Mouse (Mus musculus) liver, embryonic 16.5 days (tissue): Measurements from ENCODE around the gene Efcab8. TPM values are rescaled to one million over a fixed set of nuclear protein-coding genes. Genes with fewer than 3 reads are reported as not detected.
"Not testable (repeated sequence)": the region's sequence is repeated elsewhere in the genome, so short reads cannot be mapped to it uniquely, and the experiment has no call there.

Experiments
- ATAC-seq: fragments of 200-750 bp; cut with Nextera tagmentation; 2 replicates; pipeline ENCODE4 v1.8.0; 2017; ENCODE audit warnings: low read depth, mild to moderate bottlenecking, moderate number of reproducible peaks, moderate library complexity
- H3K27ac ChIP-seq: fragments of 300-500 bp; sonication (generic); 2 replicates; pipeline ENCODE4 v1.5.1; 2014; ENCODE audit warnings: mild to moderate bottlenecking, low read length
- H3K27me3 ChIP-seq: fragments of 300-500 bp; sonication (generic); 2 replicates; pipeline ENCODE4 v1.6.1; 2014; ENCODE audit warnings: low read depth, low read length, mixed read lengths; ENCODE audit not compliant: control insufficient read depth, insufficient read depth
- H3K36me3 ChIP-seq: fragments of 300-500 bp; sonication (generic); 2 replicates; pipeline ENCODE4 v1.6.1; 2014; ENCODE audit warnings: mild to moderate bottlenecking; ENCODE audit not compliant: control insufficient read depth, insufficient read depth
- H3K4me1 ChIP-seq: fragments of 300-500 bp; sonication (generic); 2 replicates; pipeline ENCODE4 v1.6.1; 2014; ENCODE audit warnings: low read depth, low read length, mixed read lengths; ENCODE audit not compliant: control insufficient read depth
- H3K4me2 ChIP-seq: fragments of 300-500 bp; sonication (generic); 2 replicates; pipeline ENCODE4 v1.6.1; 2014; ENCODE audit warnings: low read depth, low read length, mixed read lengths
- H3K4me3 ChIP-seq: fragments of 300-500 bp; sonication (generic); 2 replicates; pipeline ENCODE4 v1.5.1; 2014; ENCODE audit warnings: low read depth, mild to moderate bottlenecking, low read length
- H3K9ac ChIP-seq: fragments of 300-500 bp; sonication (generic); 2 replicates; pipeline ENCODE4 v1.6.1; 2014; ENCODE audit warnings: low read depth, low read length
- H3K9me3 ChIP-seq: fragments of 300-500 bp; sonication (generic); replicated peaks from 2 replicates; pipeline ENCODE4 v1.6.1; 2016; ENCODE audit warnings: low read length; ENCODE audit not compliant: control insufficient read depth
- WGBS: fragments of 180-500 bp; shearing (Covaris S2); extraction: QIAGEN DNeasy Blood & Tissue Kit; methylation state at CpG from one replicate; pipeline ENCODE4 v1.1.7; 2014; ENCODE audit not compliant: insufficient replicate concordance; 5-methylcytosine and 5-hydroxymethylcytosine counted together
- polyA plus RNA-seq: library from polyadenylated mRNA; unstranded; fragments of >200 nt; fragmentation: Nextera tagmentation; extraction: Ambion mirVana; gene quantifications from 2 replicates; pipeline ENCODE4 v1.2.1, GENCODE M21; 2015

The Efcab8 gene
- polyA plus RNA-seq, 1 experiment from 2014 or later, result not detected

DNA sequence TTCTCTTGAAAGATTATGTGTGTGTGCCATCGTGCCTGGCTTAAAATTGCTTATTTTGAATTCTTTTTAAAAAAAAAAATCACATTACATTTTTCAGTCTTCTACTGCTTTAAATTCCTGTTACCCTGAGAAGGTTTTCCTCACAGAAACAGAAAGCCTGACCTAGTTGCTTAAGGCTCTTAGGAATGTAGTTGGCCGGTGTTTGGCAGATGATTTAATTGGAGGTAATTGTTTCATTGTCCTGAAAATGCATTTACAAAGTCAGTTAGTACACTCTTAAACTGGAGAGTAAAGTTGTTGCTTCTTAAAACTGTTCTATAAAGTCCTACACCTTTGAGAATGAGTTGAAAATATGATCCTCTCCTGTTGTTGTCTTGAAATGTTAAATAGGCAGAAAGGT is 10.8 kb upstream of the Efcab8 start:
- ATAC-seq, result no peak
- peaks cover 27% of the 10 kb centered on the region for H3K36me3 ChIP-seq
- H3K9ac ChIP-seq, result no peak overlapping the region

DNA sequence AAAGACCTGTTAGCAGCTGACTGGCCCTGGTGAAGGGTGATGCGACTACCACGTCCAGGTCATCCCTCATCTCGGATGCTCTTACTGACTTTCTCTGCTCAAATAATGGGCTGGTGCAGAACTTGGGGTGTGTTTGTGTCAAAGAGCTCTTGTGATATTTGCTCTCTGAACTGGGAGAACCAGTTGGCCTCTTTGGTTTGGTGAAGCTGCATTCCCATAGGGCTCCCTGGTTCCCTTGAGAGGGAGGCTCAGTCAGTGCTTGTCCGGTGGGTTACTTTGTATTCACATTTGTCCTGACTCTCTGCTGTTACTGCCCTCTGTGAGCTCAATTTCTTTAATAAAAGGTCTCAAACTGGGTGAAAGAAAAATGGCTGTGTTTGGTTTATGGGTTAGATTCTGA is 6.8 kb upstream of the Efcab8 start:
- 87% methylated on average over 4 of the region's 4 CpGs for WGBS
- Histone ChIP-seq H3K4me1 (no peaks in the 10 kb centered on the region), H3K27me3 (no peaks in the 10 kb centered on the region), H3K27ac (no peak overlapping the region), H3K36me3 (peaks cover 7% of the 10 kb centered on the region; the same call in 1 of the 2 replicates), H3K9me3 (no peaks in the 10 kb centered on the region), H3K4me3 (no peak overlapping the region), H3K4me2 (no peak overlapping the region), H3K9ac (no peak overlapping the region)
- no peak for ATAC-seq

More for the DNA sequence above, 10.8 kb upstream of the Efcab8 start:
- Histone ChIP-seq H3K4me1 (no peaks in the 10 kb centered on the region), H3K4me3 (no peak overlapping the region), H3K27ac (no peak overlapping the region), H3K9me3 (no peaks in the 10 kb centered on the region), H3K27me3 (no peaks in the 10 kb centered on the region), H3K4me2 (no peak overlapping the region)
- 69% methylated on average over 2 of the region's 2 CpGs for WGBS

DNA sequence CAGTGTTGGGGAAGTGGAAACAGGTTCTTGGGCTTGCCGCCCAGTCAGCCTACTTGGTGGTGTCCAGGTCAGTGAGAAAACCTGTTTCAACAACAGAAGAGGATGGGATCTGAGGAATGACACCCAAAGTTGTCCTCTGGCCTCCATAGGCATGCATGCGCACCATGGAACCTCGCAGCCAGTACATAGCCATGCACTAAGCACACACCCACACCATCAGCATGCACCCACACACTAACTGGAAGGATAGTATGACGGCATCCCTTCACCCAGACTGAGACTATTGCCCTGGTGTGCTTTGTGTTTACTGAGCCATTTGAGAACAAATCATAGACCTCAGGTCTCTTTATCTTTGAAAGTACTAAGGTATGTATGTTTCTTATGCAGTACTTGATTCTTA is 4.3 kb upstream of the Efcab8 start:
- Histone ChIP-seq H3K9ac (no peak overlapping the region), H3K27me3 (no peaks in the 10 kb centered on the region), H3K4me2 (no peak overlapping the region), H3K36me3 (peaks cover 7% of the 10 kb centered on the region; the same call in 1 of the 2 replicates), H3K9me3 (no peaks in the 10 kb centered on the region), H3K4me1 (peaks cover 10% of the 10 kb centered on the region), H3K4me3 (no peak overlapping the region), H3K27ac (no peak overlapping the region)
- WGBS, result 87% methylated on average over 4 of the region's 4 CpGs
- ATAC-seq, result no peak

DNA sequence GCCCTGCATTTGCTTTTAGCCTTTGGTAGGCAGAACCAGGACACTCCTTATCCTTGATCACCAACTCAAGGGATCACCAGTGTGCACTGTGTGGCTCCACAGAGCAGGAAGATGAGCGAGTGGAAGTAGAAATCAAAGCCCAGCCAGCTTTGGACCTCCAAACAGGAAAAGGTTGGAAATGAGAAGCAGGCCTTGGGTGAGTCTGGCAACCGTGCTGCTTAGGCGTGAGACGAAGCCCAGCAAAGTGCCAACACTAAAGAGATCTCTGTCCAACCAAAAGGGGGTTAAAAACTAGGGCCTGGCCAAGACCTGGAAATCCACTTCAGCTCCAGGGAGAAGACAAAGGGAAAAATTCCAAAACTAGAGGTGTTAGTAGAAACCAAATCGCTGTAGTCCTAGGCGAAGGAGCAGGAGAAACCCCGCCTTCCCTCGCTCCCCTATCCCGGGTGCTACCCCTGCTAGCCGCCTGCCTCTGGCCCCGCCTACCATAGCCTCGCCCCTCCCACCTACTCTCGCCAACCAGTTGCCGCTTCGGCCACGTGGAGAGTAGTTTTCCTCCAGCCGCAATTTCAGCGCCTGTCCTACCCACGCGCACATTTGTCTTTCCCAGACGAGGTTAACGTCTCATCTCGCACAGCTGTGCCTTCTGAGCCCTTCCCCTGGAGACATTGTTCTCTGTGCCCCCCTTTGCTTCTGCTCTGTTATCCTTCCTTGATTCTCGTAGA is 931 bp upstream of the Efcab8 start:
- peaks cover 12% of the 10 kb centered on the region for H3K4me1 ChIP-seq
- 11% methylated on average over 24 of the region's 24 CpGs for WGBS
- H3K27ac ChIP-seq, result peak overlapping the region; percentile 21; the same call in 1 of the 2 replicates

DNA sequence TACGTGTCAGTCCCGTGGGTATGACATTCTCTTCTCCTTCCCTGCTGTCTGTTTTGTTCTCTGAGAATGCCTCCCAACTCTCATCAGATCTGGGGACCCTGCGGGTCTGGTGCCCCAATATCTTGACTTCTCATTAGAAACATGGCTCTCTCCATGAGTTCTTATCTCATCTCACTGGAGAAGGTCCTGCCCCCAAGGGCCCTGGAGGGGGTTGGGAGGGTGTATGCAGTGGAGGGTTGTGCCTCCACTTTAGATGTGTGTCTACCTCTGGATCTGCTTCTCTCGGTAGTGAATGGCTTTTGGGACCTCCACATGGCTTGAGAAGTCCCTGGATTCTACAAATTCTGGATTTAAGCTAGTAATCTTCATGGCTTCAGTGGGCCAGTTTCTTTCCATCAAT is 1.4 kb downstream of the Efcab8 start:
- Histone ChIP-seq H3K4me2 (no peak overlapping the region), H3K9me3 (no peaks in the 10 kb centered on the region), H3K9ac (no peak overlapping the region), H3K36me3 (no peaks in the 10 kb centered on the region), H3K4me1 (peaks cover 12% of the 10 kb centered on the region), H3K27ac (no peak overlapping the region), H3K27me3 (no peaks in the 10 kb centered on the region), H3K4me3 (no peak overlapping the region)
- 51% methylated on average over 4 of the region's 4 CpGs for WGBS
- ATAC-seq, result peak; percentile 35; the same call in 1 of the 2 replicates

More for the DNA sequence above, 931 bp upstream of the Efcab8 start:
- peak; percentile 87 for ATAC-seq
- H3K4me2 ChIP-seq, result peak overlapping the region; percentile 82
- no peaks in the 10 kb centered on the region for H3K36me3 ChIP-seq
- H3K9me3 ChIP-seq, result no peaks in the 10 kb centered on the region
- no peaks in the 10 kb centered on the region for H3K27me3 ChIP-seq
- H3K4me3 ChIP-seq, result peak overlapping the region; percentile 54
- H3K9ac ChIP-seq, result peak overlapping the region; percentile 34

DNA sequence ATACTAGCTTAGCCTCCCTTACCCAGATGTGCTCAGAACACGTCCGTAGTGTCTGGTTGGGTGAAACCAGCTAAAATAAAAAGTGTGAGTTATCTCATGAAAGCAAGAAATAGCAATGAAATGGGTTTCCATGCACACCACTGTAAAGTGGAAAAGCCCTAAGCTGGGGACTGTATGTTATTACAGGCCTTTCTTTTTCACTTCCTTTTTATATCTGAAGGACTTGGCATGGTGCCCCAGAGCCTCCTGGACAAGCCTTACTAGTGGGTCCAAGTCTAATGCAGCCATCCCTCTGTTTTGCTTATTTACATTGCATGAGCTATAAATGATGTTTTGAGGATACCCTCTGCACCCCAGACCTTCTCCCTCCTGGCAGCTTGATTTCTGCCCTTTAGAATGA is 4.9 kb downstream of the Efcab8 start:
- H3K4me1 ChIP-seq, result peaks cover 2% of the 10 kb centered on the region; the same call in 1 of the 2 replicates
- no peaks in the 10 kb centered on the region for H3K9me3 ChIP-seq
- no peak overlapping the region for H3K27ac ChIP-seq
- no peak overlapping the region for H3K4me2 ChIP-seq
- H3K4me3 ChIP-seq, result no peak overlapping the region
- no peaks in the 10 kb centered on the region for H3K36me3 ChIP-seq
- ATAC-seq, result no peak
- WGBS, result 76% methylated on average over 2 of the region's 2 CpGs
- no peaks in the 10 kb centered on the region for H3K27me3 ChIP-seq
- H3K9ac ChIP-seq, result no peak overlapping the region

DNA sequence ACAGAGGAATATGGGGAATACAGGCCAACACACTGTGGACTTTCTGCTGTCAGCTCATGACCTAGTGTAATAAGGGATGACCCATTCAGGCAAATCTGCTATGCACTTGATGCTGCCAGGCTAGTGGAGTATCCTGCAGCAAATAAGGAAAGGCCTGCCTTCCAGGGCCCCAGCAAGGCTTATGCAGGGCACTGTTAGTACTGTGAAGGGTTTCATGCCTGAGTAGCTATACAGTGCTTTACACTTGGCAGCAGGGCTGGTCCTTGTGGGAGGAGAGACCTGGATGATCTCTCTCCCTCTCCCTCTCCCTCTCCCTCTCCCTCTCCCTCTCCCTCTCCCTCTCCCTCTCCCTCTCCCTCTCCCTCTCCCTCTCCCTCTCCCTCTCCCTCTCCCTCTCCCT is 13.6 kb downstream of the Efcab8 start:
- H3K27ac ChIP-seq, result no peak overlapping the region
- no peak overlapping the region for H3K9ac ChIP-seq
- H3K36me3 ChIP-seq, result no peaks in the 10 kb centered on the region
- no peak overlapping the region for H3K4me3 ChIP-seq
- H3K27me3 ChIP-seq, result no peaks in the 10 kb centered on the region
- H3K4me1 ChIP-seq, result no peaks in the 10 kb centered on the region
- no peak overlapping the region for H3K4me2 ChIP-seq
- ATAC-seq, result no peak
- no peaks in the 10 kb centered on the region for H3K9me3 ChIP-seq

DNA sequence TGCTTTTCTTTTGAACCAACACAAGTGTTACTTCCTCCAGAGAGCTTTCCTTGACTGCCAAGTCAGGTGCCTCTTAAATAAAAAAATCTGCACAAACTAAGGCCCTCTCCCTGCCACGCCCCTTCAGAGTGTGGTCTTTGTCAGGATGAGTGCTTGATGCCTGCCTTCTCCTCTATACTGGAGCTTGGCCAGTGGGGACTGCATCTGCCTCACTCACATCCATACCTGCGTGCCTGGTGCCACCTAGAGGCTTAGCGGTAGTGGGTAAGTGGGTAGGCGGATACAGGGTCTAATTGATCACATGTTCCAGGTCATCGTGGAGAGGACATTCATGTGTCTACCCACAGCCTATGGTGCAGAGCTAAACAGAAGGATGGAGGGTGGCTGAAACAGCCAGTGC is 15.4 kb downstream of the Efcab8 start:
- Histone ChIP-seq H3K9me3 (no peaks in the 10 kb centered on the region), H3K4me1 (no peaks in the 10 kb centered on the region), H3K36me3 (no peaks in the 10 kb centered on the region), H3K4me2 (no peak overlapping the region), H3K27ac (no peak overlapping the region), H3K4me3 (no peak overlapping the region), H3K27me3 (no peaks in the 10 kb centered on the region), H3K9ac (no peak overlapping the region)
- WGBS, result 49% methylated on average over 5 of the region's 5 CpGs
- ATAC-seq, result no peak

DNA sequence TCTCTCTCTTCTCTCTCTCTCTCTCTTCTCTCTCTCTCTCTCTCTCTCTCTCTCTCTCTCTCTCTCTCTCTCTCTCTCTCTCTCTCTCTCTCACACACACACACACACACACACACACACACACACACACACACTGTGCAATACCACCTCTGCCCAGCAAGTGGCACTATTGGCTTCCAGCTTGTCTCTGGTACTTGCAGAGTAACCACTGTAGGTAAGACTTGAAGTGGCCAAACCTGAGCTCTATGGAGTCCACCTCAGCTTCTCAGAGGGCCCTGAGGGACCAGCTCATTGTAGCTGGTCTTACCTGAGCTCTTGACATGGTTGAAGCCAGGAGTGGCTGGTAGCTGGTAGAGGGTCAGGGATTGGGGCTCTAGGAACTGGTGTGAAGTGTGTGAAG is 27.7 kb downstream of the Efcab8 start:
- not testable (repeated sequence) for H3K4me2 ChIP-seq, H3K9ac ChIP-seq, H3K27ac ChIP-seq, ATAC-seq, H3K4me1 ChIP-seq, H3K4me3 ChIP-seq, H3K9me3 ChIP-seq, H3K36me3 ChIP-seq, H3K27me3 ChIP-seq
